Mouse (Mus musculus): ENCODE measurements around the gene Dera. TPM values are rescaled to one million over a fixed set of nuclear protein-coding genes. Genes with fewer than 3 reads are reported as not detected.

Dera gene
- polyA plus RNA-seq, 2 experiments, result 16.1 to 45.3 TPM

GRCm38 (mm10) chr6:137747174-137747928, 7.0 kb upstream of the Dera start:
- Histone ChIP-seq H3K4me2 (ENCODE audit: low read depth) (no peak overlapping the region), H3K9ac (replicated peaks) (no peak overlapping the region), H3K27ac (no peak overlapping the region), H3K4me1 (replicated peaks; ENCODE audit: control insufficient read depth in 2 of 2, insufficient read depth in 2 of 2, low read length in 1 of 2) (no peaks in the 10 kb centered on the region), H3K4me3 (ENCODE audit: insufficient read depth in 1 of 2, low read depth in 2 of 2, low read length in 2 of 2) (no peak overlapping the region), H3K36me3 (replicated peaks; ENCODE audit: control insufficient read depth, insufficient read depth, low read depth) (peaks cover 58% of the 10 kb centered on the region), H3K27me3 (ENCODE audit: control insufficient read depth, insufficient read depth, low read length) (no peaks in the 10 kb centered on the region), H3K9me3 (ENCODE audit: control insufficient read depth, low read length) (no peaks in the 10 kb centered on the region)
- peak; percentile 61 for TF ChIP-seq CTCF (IDR thresholded peaks at IDR 0.05; ENCODE audit: low read depth)
- TF ChIP-seq EP300 (IDR thresholded peaks at IDR 0.05; ENCODE audit: low read depth), result no peak
- 64% methylated on average over 5 of the region's 5 CpGs for WGBS (ENCODE audit: insufficient replicate concordance)
- ATAC-seq (ENCODE audit: insufficient read depth) (no peak), DNase-seq (ENCODE audit: low read depth in 3 of 3, low spot score in 3 of 3) (no peak)

GRCm38 (mm10) chr6:137751551-137752274, 2.6 kb upstream of the Dera start:
- DNase-seq (ENCODE audit: low read depth in 3 of 3, low spot score in 3 of 3) (no peak), ATAC-seq (ENCODE audit: insufficient read depth) (no peak)
- no peaks in the 10 kb centered on the region for H3K27me3 ChIP-seq (ENCODE audit: control insufficient read depth, insufficient read depth, low read length)
- H3K4me2 ChIP-seq (ENCODE audit: low read depth), result no peak overlapping the region
- H3K4me3 ChIP-seq (ENCODE audit: insufficient read depth in 1 of 2, low read depth in 2 of 2, low read length in 2 of 2), result no peak overlapping the region
- H3K9ac ChIP-seq (replicated peaks), result no peak overlapping the region
- WGBS (ENCODE audit: insufficient replicate concordance), result 85% methylated on average over 10 of the region's 10 CpGs
- H3K27ac ChIP-seq, result no peak overlapping the region
- peaks cover 33% of the 10 kb centered on the region for H3K36me3 ChIP-seq (replicated peaks; ENCODE audit: control insufficient read depth, insufficient read depth, low read depth)
- H3K9me3 ChIP-seq (ENCODE audit: control insufficient read depth, low read length), result no peaks in the 10 kb centered on the region
- TF ChIP-seq EP300 (IDR thresholded peaks at IDR 0.05; ENCODE audit: low read depth) (no peak), CTCF (IDR thresholded peaks at IDR 0.05; ENCODE audit: low read depth) (no peak)
- H3K4me1 ChIP-seq (replicated peaks; ENCODE audit: control insufficient read depth in 2 of 2, insufficient read depth in 2 of 2, low read length in 1 of 2), result peaks cover 0 to 4% of the 10 kb centered on the region in 2 experiments; a peak in 1 of 4 replicates

GRCm38 (mm10) chr6:137752275-137752655, 2.1 kb upstream of the Dera start:
- H3K9me3 ChIP-seq (ENCODE audit: control insufficient read depth, low read length), result no peaks in the 10 kb centered on the region
- no peaks in the 10 kb centered on the region for H3K27me3 ChIP-seq (ENCODE audit: control insufficient read depth, insufficient read depth, low read length)
- H3K4me1 ChIP-seq (replicated peaks; ENCODE audit: control insufficient read depth in 2 of 2, insufficient read depth in 2 of 2, low read length in 1 of 2), result peaks cover 0 to 4% of the 10 kb centered on the region in 2 experiments; a peak in 1 of 4 replicates
- no peak overlapping the region for H3K9ac ChIP-seq (replicated peaks)
- ATAC-seq (ENCODE audit: insufficient read depth) (no peak), DNase-seq (ENCODE audit: low read depth in 3 of 3, low spot score in 3 of 3) (no peak)
- H3K4me3 ChIP-seq (ENCODE audit: insufficient read depth in 1 of 2, low read depth in 2 of 2, low read length in 2 of 2), result no peak overlapping the region
- no peak overlapping the region for H3K27ac ChIP-seq
- no peak overlapping the region for H3K4me2 ChIP-seq (ENCODE audit: low read depth)
- TF ChIP-seq CTCF (IDR thresholded peaks at IDR 0.05; ENCODE audit: low read depth), result no peak
- no peak for TF ChIP-seq EP300 (IDR thresholded peaks at IDR 0.05; ENCODE audit: low read depth)
- 76% methylated on average over 4 of the region's 4 CpGs for WGBS (ENCODE audit: insufficient replicate concordance)
- H3K36me3 ChIP-seq (replicated peaks; ENCODE audit: control insufficient read depth, insufficient read depth, low read depth), result peaks cover 30% of the 10 kb centered on the region

GRCm38 (mm10) chr6:137754857-137755232, 499 bp downstream of the Dera start:
- Histone ChIP-seq H3K36me3 (replicated peaks; ENCODE audit: control insufficient read depth, insufficient read depth, low read depth) (peaks cover 12% of the 10 kb centered on the region), H3K9ac (replicated peaks) (peak overlapping the region; percentile 75), H3K4me3 (ENCODE audit: insufficient read depth in 1 of 2, low read depth in 2 of 2, low read length in 2 of 2) (peak overlapping the region; percentile 85 to 98), H3K9me3 (ENCODE audit: control insufficient read depth, low read length) (no peaks in the 10 kb centered on the region), H3K27ac (peak overlapping the region; percentile 63), H3K4me2 (ENCODE audit: low read depth) (peak overlapping the region; percentile 71), H3K27me3 (ENCODE audit: control insufficient read depth, insufficient read depth, low read length) (no peaks in the 10 kb centered on the region), H3K4me1 (replicated peaks; ENCODE audit: control insufficient read depth in 2 of 2, insufficient read depth in 2 of 2, low read length in 1 of 2) (peaks cover 0 to 4% of the 10 kb centered on the region in 2 experiments; a peak in 1 of 4 replicates)
- TF ChIP-seq CTCF (IDR thresholded peaks at IDR 0.05; ENCODE audit: low read depth), result no peak
- no peak for TF ChIP-seq EP300 (IDR thresholded peaks at IDR 0.05; ENCODE audit: low read depth)
- WGBS (ENCODE audit: insufficient replicate concordance), result 4% methylated on average over 8 of the region's 8 CpGs
- DNase-seq (ENCODE audit: low read depth in 3 of 3, low spot score in 3 of 3) (no peak), ATAC-seq (ENCODE audit: insufficient read depth) (no peak)

GRCm38 (mm10) chr6:137756310-137756709, 2.0 kb downstream of the Dera start:
- Histone ChIP-seq H3K4me2 (ENCODE audit: low read depth) (no peak overlapping the region), H3K36me3 (replicated peaks; ENCODE audit: control insufficient read depth, insufficient read depth, low read depth) (peaks cover 3% of the 10 kb centered on the region; the same call in 1 of the 2 replicates), H3K27me3 (ENCODE audit: control insufficient read depth, insufficient read depth, low read length) (no peaks in the 10 kb centered on the region), H3K4me3 (ENCODE audit: insufficient read depth in 1 of 2, low read depth in 2 of 2, low read length in 2 of 2) (no peak overlapping the region), H3K9me3 (ENCODE audit: control insufficient read depth, low read length) (no peaks in the 10 kb centered on the region), H3K27ac (no peak overlapping the region), H3K4me1 (replicated peaks; ENCODE audit: control insufficient read depth in 2 of 2, insufficient read depth in 2 of 2, low read length in 1 of 2) (peaks cover 0 to 4% of the 10 kb centered on the region in 2 experiments; a peak in 1 of 4 replicates), H3K9ac (replicated peaks) (no peak overlapping the region)
- ATAC-seq (ENCODE audit: insufficient read depth) (no peak), DNase-seq (ENCODE audit: low read depth in 3 of 3, low spot score in 3 of 3) (no peak)
- 51% methylated on average over 5 of the region's 5 CpGs for WGBS (ENCODE audit: insufficient replicate concordance)
- TF ChIP-seq EP300 (IDR thresholded peaks at IDR 0.05; ENCODE audit: low read depth) (no peak), CTCF (IDR thresholded peaks at IDR 0.05; ENCODE audit: low read depth) (peak; percentile 78)
